Mouse (Mus musculus) G1E (cell line): Measurements from ENCODE around the gene Runx1.

Experiments
- CTCF ChIP-seq: IDR thresholded peaks from 2 replicates; pipeline ENCODE4 v1.5.1; 2012; ENCODE audit warnings: low read depth, low read length, inconsistent platforms, mixed read lengths
- GATA1 ChIP-seq: IDR thresholded peaks from 2 replicates; pipeline ENCODE4 v1.6.1; 2012; ENCODE audit warnings: borderline replicate concordance, low read length, inconsistent platforms, mixed read lengths
- POLR2AphosphoS5 ChIP-seq: IDR thresholded peaks from 2 replicates; pipeline ENCODE4 v1.6.1; 2012; ENCODE audit warnings: low read depth, low read length, inconsistent platforms; ENCODE audit not compliant: insufficient replicate concordance

DNA sequence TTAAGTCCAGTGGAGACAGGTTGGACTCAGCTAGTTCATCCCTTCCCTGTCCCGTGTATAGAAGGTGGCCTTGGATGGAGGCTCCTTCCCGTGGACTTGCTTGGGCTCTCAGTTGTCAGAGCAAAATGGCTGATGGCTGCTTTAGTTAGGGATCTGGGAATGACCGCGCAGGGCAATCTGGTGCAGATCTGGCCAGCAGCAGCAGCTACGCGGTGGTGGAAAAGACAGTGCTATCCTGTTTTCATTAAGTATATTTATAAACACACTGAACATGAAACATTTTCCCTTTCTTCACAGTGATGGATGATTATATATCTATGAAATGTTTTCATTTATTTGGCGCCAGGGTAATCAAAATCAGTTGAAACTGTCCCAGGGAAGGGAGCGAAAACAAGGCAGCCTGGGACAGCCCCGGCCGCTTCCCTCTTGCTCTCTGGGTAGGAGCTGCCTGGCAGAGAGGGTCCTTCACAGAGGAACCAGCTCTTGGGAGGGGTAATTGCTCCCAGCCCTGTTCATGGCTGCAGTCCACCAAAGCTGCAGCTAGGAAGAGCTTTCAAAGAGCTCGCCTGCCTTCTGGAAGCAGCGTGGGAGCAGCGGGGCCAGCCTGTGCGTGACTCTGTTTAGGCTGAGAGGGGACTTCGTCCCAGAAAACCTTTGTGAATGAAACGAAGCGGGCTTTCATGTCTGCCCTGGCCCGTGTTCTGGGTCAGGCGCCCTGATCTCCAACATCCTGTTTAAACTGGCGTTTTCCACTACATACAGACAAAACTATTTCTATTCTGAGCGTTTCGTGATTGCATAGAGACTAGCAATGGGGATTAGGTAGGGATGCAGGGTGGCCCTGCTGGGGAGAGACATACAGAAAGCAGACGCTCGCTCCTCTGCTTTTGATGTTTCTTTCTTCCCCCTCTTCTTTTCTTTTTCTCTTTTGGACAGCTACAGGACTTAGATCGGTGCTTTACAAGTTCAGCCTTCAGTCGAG, 19.6 kb upstream of the Runx1 start:
- TF ChIP-seq CTCF (no peak), GATA1 (no peak), POLR2AphosphoS5 (no peak)
